Mouse (Mus musculus): ENCODE results near the gene Gm10130. TPM values are rescaled to one million over a fixed set of nuclear protein-coding genes. Genes with fewer than 3 reads are reported as not detected.
A peak's percentile ranks its signal among the peaks of the same experiment; 100 is the strongest.
"Not testable (repeated sequence)": the region's sequence is repeated elsewhere in the genome, so short reads cannot be mapped to it uniquely, and the experiment has no call there.

The Gm10130 gene
- total RNA-seq (2021): 1 to 10 TPM; 1.9 to 2.0 TPM

GRCm38 (mm10) chr2:150323402-150323801, at the start of gene Gm10130:
Gene Gm10130 (plus strand): TSS chr2:150323702.
- DNase-seq (ENCODE audit: low spot score): no peak
- intact Hi-C loops (cut with DNase I): no loop called here

DNA sequence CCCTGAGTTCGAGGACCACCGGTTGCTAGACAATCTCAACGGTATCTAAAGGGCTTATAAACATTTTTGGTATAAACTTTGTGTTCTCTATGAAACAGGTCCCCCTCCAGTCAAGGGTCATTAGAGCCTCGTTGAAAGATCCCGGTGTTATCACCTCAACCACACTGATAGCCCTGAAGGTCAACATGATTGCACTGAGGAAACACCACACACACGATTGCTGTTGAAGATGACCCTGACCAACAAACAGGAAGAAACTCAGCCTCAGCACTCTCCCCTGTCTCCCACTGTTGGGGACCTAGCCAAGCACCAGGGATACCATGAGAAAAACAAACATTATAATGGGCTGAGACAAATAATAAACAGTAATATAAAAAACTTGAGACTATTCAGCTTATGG, 29.8 kb upstream of the Gm10130 start:
- no peak for DNase-seq (ENCODE audit: low spot score)
- intact Hi-C loops (cut with DNase I): no loop called here

GRCm38 (mm10) chr2:150299096-150299495, 24.4 kb upstream of the Gm10130 start:
- DNase-seq (ENCODE audit: low spot score): no peak
- intact Hi-C loops (cut with DNase I): no loop called here

- no peak for DNase-seq (ENCODE audit: low spot score)
- intact Hi-C loops (cut with DNase I): no loop called here
Observed at GRCm38 (mm10) chr2:150307183-150307773, 16.2 kb upstream of the Gm10130 start.

DNA sequence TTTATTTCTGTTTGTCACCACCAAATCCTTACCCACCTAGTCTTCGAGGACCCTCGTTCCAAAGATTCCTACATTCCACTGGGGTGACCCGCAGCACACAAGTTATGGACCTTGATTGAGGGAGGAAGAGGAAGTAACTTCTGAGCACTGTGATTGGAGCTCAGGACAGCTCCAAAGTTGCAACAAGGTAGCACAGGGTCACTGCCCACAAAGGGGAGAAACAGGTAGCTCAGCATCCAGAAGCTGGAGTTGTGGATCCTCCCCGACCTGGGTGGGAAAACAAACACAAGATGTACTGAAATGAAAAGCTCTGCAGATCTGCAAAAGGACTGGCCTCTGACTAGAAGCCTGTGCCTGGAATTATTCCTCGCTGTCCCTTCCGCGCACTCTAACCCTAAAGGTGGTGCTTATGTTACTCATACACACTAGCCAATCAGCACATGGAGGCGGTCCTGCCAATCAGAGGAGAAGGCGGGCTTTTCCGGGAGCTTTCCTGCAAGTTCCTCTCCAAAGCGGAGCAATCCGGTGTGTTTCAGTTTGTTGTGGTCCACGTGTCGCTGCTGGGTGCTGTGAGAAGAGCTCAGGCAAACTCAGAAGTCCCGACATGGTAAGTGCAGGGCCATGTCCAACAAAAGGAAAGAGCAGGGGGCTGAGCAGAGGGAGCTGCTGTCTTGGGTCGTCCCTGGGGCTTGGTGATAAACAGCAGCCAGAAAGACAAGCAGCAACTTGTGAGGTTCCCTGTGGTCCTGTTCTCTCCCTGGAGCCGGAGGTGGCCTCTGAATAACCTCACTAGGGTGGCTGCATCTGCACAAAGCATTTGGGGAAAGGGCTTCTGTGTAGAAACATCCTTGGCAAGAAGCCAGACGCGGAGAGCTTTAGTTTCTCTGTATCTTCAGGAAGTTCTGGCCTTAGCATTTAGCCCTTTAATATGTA, 12.3 kb upstream of the Gm10130 start:
- intact Hi-C loops (cut with DNase I): loop anchor here (10.0 kb wide), 1 partner anchor 54 kb away; the partner anchor contains the start of gene 3300002I08Rik
- peak; percentile 82 for DNase-seq (ENCODE audit: low spot score)

GRCm38 (mm10) chr2:150316140-150316539, 7.4 kb upstream of the Gm10130 start:
- intact Hi-C loops (cut with DNase I): loop anchor here (10.0 kb wide), 1 partner anchor 49 kb away; the partner anchor contains the start of gene 3300002I08Rik
- DNase-seq (ENCODE audit: low spot score): no peak

DNA sequence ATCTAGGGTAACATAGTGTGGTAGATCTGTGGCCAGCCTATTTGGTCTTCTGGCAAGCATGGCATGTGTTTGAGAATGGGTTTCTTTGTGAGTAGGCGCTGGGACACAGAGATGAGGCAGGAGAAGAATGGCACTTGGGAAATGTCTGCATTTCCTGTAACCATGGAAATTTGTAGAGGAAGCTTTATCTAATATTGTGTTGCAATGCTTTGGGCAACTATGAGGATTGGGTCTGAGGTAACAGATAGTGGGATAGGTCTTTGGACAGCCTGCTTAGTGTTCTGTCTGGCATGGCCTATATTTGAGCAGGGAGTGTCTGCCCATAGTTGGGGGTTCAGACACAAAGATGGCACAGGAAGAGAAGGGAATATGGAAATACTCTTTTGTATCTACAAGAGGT, 4.5 kb upstream of the Gm10130 start:
- DNase-seq (ENCODE audit: low spot score): no peak
- intact Hi-C loops (cut with DNase I): loop anchor here (10.0 kb wide), 1 partner anchor 46 kb away; the partner anchor contains the start of gene 3300002I08Rik

GRCm38 (mm10) chr2:150357136-150357535, 33.6 kb downstream of the Gm10130 start:
- intact Hi-C loops (cut with DNase I); DNase-seq (ENCODE audit: low spot score): not testable (repeated sequence)

GRCm38 (mm10) chr2:150362113-150362877, 38.8 kb downstream of the Gm10130 start, which contains the start of gene 3300002I08Rik:
Gene 3300002I08Rik (minus strand): TSS chr2:150362765.
- intact Hi-C loops (cut with DNase I): loop anchor here (10.0 kb wide), 1 partner anchor 47 kb away; no protein-coding TSS in a partner anchor
- DNase-seq (ENCODE audit: low spot score): peak; percentile 77

GRCm38 (mm10) chr2:150362878-150363229, 39.4 kb downstream of the Gm10130 start:
- intact Hi-C loops (cut with DNase I): loop anchor here (10.0 kb wide), 1 partner anchor 48 kb away; no protein-coding TSS in a partner anchor
- DNase-seq (ENCODE audit: low spot score): no peak

GRCm38 (mm10) chr2:150385553-150386106, 62.1 kb downstream of the Gm10130 start:
- intact Hi-C loops (cut with DNase I); DNase-seq (ENCODE audit: low spot score): not testable (repeated sequence)

- no peak for DNase-seq (ENCODE audit: low spot score)
- intact Hi-C loops (cut with DNase I): no loop called here
Observed at GRCm38 (mm10) chr2:150390198-150390597, 66.7 kb downstream of the Gm10130 start.

GRCm38 (mm10) chr2:150412146-150412545, 88.6 kb downstream of the Gm10130 start:
- DNase-seq (ENCODE audit: low spot score); intact Hi-C loops (cut with DNase I): not testable (repeated sequence)

Other genes starting within 250 kb of the Gm10130 start
- 1 to 10 TPM; 4.7 to 5.6 TPM for gene Zfp120, start 187.0 kb upstream of the Gm10130 start, total RNA-seq (2021)
- gene Gm10770, start 144.0 kb upstream of the Gm10130 start, total RNA-seq (2021): not detected
- not detected for gene Gm14139, start 141.9 kb upstream of the Gm10130 start, total RNA-seq (2021)
- 1 to 10 TPM; 2.5 to 3.1 TPM for gene Zfp937, start 105.6 kb upstream of the Gm10130 start, total RNA-seq (2021)
- 1 to 10 TPM; 2.2 TPM for gene Gm21994, start 68.1 kb upstream of the Gm10130 start, total RNA-seq (2021)
- under 1 TPM; 0.08 to 0.10 TPM for gene Gm14124, start 66.2 kb upstream of the Gm10130 start, total RNA-seq (2021)
- 1 to 10 TPM; 2.2 to 2.9 TPM for gene 3300002I08Rik, start 39.1 kb downstream of the Gm10130 start, total RNA-seq (2021)
- gene Zfp442, start 127.8 kb downstream of the Gm10130 start, total RNA-seq (2021): 1 to 10 TPM; 5.8 to 6.0 TPM
- under 1 TPM; 0.10 to 0.11 TPM for gene Zfp345, start 161.4 kb downstream of the Gm10130 start, total RNA-seq (2021)
- not detected for gene Cst7, start 246.7 kb downstream of the Gm10130 start, total RNA-seq (2021)